Mouse (Mus musculus) central nervous system, embryonic 18 days (tissue): ENCODE results near the gene Fxr2. TPM values are rescaled to one million over a fixed set of nuclear protein-coding genes. Genes with fewer than 3 reads are reported as not detected.

Experiments used
- polyA plus RNA-seq: library from polyadenylated mRNA; depleted of rRNA; stranded (reverse); fragments of >200 nt; gene quantifications from 2 replicates; pipeline ENCODE4 v1.2.3, GENCODE M21; 2012; rRNA removed

Gene Fxr2
- 121 and 125 TPM in 2 replicates for polyA plus RNA-seq

DNA sequence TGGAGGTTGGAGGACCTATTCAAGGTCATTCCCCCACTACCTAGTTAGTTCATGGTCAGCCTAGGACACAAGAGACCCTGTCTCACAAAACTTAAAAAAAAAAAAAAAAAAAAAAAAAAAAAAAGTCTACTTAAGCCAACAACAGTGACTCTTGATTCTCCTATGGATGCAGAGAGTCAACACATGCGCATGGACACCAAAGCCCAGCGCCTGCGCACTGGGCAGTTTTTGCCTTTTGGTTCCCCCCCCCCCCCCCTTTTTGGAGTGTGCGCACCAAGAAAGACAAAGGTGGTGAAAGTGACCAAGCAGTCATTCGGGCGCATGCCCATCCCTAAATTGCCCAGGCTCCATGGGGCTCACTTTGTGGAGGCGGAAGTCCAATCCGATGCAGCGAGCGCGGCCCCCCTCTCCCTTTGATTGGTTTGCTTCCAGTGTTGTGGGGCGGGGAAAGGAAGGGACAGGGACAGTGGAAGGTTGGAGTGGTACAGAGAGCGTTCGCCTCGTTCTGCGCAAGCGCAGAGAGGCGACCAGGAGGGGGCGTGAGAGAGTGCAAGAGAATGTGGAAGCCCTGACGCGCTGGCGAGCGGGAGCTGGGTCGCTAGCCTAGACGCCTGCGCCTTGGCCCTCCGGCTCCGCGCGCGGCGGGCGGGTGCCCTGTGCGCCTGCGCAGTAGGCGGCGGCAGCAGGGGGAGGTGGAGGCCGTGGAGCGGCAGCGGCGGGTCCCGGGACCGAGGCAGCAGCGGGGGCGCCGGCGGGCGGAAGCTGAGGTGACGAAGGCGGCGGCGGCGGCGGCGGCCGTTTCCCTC lies at the start of gene Fxr2:
TSS of gene Fxr2 (plus strand) at position 707 of the 806 bp plus-strand sequence.

GRCm38 (mm10) chr11:69605726-69606490 lies 26.9 kb upstream of the Fxr2 start, which contains the start of gene Atp1b2:
Gene Atp1b2 (minus strand): TSS chr11:69605942.

DNA sequence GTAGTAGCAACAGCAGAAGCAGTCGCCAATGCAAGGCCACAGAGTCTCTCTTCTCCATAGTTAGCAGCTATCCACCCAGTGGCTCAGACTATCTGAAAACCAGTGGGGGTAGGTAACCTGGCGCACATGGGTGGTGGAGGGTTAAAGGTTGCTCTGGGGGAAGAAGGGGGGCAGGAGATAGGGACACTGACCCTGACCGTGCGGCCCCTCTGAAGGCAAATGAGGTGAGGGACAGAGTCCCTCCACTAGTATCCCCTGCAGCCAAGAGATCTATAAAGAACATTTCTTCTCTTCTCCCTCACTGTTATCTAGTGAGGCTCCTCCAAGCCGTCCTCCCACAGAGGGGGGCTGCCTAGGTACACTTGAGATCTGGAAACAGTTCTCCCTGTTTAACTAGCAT lies 15.0 kb upstream of the Fxr2 start, which contains the start of gene Shbg:
TSS of gene Shbg (minus strand) at position 101 of the 400 bp plus-strand sequence.

GRCm38 (mm10) chr11:69621571-69622268 lies 11.1 kb upstream of the Fxr2 start, which contains the start of gene Sat2:
Gene Sat2 (plus strand): TSS chr11:69622024.

DNA sequence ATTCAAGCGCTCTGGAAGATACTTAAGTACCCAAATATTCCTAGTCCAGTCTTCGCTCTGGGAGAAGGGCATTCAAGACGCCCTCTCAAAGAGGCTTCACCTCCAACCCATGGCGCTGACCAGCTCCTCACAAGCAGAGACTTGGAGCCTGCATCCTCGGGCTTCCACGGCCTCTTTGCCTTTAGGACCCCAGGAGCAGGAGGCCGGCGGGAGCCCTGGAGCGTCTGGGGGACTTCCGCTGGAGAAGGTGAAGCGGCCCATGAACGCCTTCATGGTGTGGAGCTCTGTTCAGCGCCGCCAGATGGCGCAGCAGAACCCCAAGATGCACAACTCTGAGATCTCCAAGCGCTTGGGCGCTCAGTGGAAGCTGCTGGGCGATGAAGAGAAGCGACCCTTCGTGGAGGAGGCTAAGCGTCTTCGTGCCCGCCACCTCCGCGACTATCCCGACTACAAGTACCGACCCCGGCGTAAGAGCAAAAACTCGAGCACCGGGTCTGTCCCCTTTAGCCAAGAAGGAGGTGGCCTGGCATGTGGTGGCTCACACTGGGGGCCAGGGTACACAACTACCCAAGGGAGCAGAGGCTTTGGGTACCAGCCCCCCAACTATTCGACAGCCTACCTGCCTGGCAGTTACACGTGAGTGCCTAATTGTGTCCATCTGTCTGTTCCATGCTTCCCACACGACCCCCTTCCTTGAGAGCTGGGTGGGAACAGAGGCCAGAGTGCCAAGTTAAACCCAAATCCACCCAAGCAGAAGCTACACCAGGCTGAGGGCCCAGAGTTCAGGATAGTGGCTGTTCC lies 22.7 kb downstream of the Fxr2 start, which contains the start of gene Sox15:
TSS of gene Sox15 (plus strand) at position 51 of the 801 bp plus-strand sequence.

GRCm38 (mm10) chr11:69662213-69662966 lies 29.6 kb downstream of the Fxr2 start, which contains the start of gene Mpdu1:
Gene Mpdu1 (minus strand): TSS chr11:69662642.

DNA sequence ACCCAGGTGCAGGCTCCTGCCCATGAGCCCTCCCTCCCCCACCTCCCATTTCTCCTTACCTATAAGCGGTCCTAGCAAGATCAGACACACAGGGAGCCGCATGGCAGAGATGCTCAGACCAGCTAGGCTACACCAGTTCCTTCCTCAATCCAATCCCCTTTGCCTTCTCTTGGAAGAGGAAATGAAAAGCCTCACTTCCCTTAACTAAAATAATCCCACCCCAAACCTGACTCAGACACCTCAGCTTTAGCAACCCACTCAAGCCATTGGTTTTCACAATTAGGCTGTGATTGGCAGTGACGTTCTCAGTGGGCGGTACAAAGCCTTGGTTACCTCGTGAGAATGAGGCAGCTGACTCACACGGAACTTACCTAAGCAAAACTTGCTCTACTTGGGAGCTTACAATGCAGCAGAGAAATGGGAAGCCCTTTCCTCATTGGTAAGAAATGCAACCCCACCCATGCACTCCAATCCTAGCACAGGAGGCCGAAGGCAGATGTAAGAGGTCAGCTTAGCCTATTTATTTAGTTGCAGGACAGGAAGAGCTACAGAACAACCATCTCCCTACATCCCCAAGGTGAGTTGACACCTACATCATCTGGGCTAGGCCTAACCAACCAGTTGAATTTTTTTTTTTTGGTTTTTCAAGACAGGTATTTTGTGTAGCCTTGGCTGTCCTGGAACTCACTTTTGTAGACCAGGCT lies 33.3 kb downstream of the Fxr2 start, which contains the start of gene Cd68:
TSS of gene Cd68 (minus strand) at position 193 of the 704 bp plus-strand sequence.

GRCm38 (mm10) chr11:69672211-69672706 lies 39.5 kb downstream of the Fxr2 start, which contains the start of gene Eif4a1:
Gene Eif4a1 (minus strand): TSS chr11:69672423.

GRCm38 (mm10) chr11:69681314-69682208 lies 48.8 kb downstream of the Fxr2 start, which contains the start of gene Senp3:
Gene Senp3 (minus strand): TSS chr11:69682084.

GRCm38 (mm10) chr11:69685526-69686148 lies 52.8 kb downstream of the Fxr2 start, which contains the start of gene Tnfsf13:
Gene Tnfsf13 (minus strand): TSS chr11:69685784.

GRCm38 (mm10) chr11:69695361-69696181 lies 62.8 kb downstream of the Fxr2 start, which contains the start of the genes Tnfsf12 and Tnfsfm13:
Gene Tnfsf12 (minus strand): TSS chr11:69695849.
Gene Tnfsfm13 (minus strand): TSS chr11:69696098.

Other genes starting within 250 kb of the Fxr2 start
- 104 and 131 TPM in 2 replicates for gene Naa38, start 237.5 kb upstream of the Fxr2 start, polyA plus RNA-seq
- gene Cyb5d1, start 237.4 kb upstream of the Fxr2 start, polyA plus RNA-seq: 25.8 and 28.6 TPM in 2 replicates
- gene Tmem88, start 234.8 kb upstream of the Fxr2 start, polyA plus RNA-seq: 4.4 and 5.5 TPM in 2 replicates
- gene Kdm6b, start 219.3 kb upstream of the Fxr2 start, polyA plus RNA-seq: 10.9 and 16.9 TPM in 2 replicates
- 9.3 and 9.5 TPM in 2 replicates for gene Dnah2, start 83.9 kb upstream of the Fxr2 start, polyA plus RNA-seq
- gene Efnb3, start 72.8 kb upstream of the Fxr2 start, polyA plus RNA-seq: 209 and 212 TPM in 2 replicates
- 15.4 and 16.4 TPM in 2 replicates for gene Wrap53, start 52.7 kb upstream of the Fxr2 start, polyA plus RNA-seq
- 63.0 and 69.2 TPM in 2 replicates for gene Trp53, start 52.6 kb upstream of the Fxr2 start, polyA plus RNA-seq
- gene Atp1b2, start 27.0 kb upstream of the Fxr2 start, polyA plus RNA-seq: 95.2 and 95.8 TPM in 2 replicates
- not detected in 2 replicates for gene Shbg, start 15.1 kb upstream of the Fxr2 start, polyA plus RNA-seq
- gene Sat2, start 11.0 kb upstream of the Fxr2 start, polyA plus RNA-seq: 16.5 and 16.9 TPM in 2 replicates
- 0.13 TPM in 1 of 2 replicates, not detected in the other for gene Sox15, start 22.3 kb downstream of the Fxr2 start, polyA plus RNA-seq
- gene Mpdu1, start 29.7 kb downstream of the Fxr2 start, polyA plus RNA-seq: 125 and 127 TPM in 2 replicates
- gene Cd68, start 33.2 kb downstream of the Fxr2 start, polyA plus RNA-seq: 6.1 and 7.5 TPM in 2 replicates
- 887 and 907 TPM in 2 replicates for gene Eif4a1, start 39.4 kb downstream of the Fxr2 start, polyA plus RNA-seq
- 155 and 168 TPM in 2 replicates for gene Senp3, start 49.1 kb downstream of the Fxr2 start, polyA plus RNA-seq
- 0.79 and 1.1 TPM in 2 replicates for gene Tnfsf13, start 52.8 kb downstream of the Fxr2 start, polyA plus RNA-seq
- gene Tnfsf12, start 62.9 kb downstream of the Fxr2 start, polyA plus RNA-seq: 7.0 and 7.1 TPM in 2 replicates
- gene Tnfsfm13, start 63.1 kb downstream of the Fxr2 start, polyA plus RNA-seq: 1.2 and 1.5 TPM in 2 replicates
- 20.4 and 20.9 TPM in 2 replicates for gene Polr2a, start 125.6 kb downstream of the Fxr2 start, polyA plus RNA-seq
- 0.12 and 0.20 TPM in 2 replicates for gene Slc35g3, start 129.0 kb downstream of the Fxr2 start, polyA plus RNA-seq
- 15.8 and 16.1 TPM in 2 replicates for gene Zbtb4, start 132.9 kb downstream of the Fxr2 start, polyA plus RNA-seq
- 1.6 and 5.2 TPM in 2 replicates for gene Chrnb1, start 163.0 kb downstream of the Fxr2 start, polyA plus RNA-seq
- 23.7 and 27.4 TPM in 2 replicates for gene Fgf11, start 168.9 kb downstream of the Fxr2 start, polyA plus RNA-seq
- 0.13 and 0.25 TPM in 2 replicates for gene Tmem102, start 172.6 kb downstream of the Fxr2 start, polyA plus RNA-seq
- not detected in 2 replicates for gene Gm39566, start 182.3 kb downstream of the Fxr2 start, polyA plus RNA-seq
- not detected in 2 replicates for gene Spem2, start 185.5 kb downstream of the Fxr2 start, polyA plus RNA-seq
- 1.3 and 1.5 TPM in 2 replicates for gene Spem1, start 189.2 kb downstream of the Fxr2 start, polyA plus RNA-seq
- 90.2 and 112 TPM in 2 replicates for gene Nlgn2, start 204.8 kb downstream of the Fxr2 start, polyA plus RNA-seq
- gene Tmem256, start 205.5 kb downstream of the Fxr2 start, polyA plus RNA-seq: 232 and 256 TPM in 2 replicates
- gene Plscr3, start 213.4 kb downstream of the Fxr2 start, polyA plus RNA-seq: 73.6 and 80.2 TPM in 2 replicates
- gene Tnk1, start 225.7 kb downstream of the Fxr2 start, polyA plus RNA-seq: 0.04 and 0.18 TPM in 2 replicates
- not detected in 2 replicates for gene Tmem95, start 245.0 kb downstream of the Fxr2 start, polyA plus RNA-seq
- 1.2 TPM in 2 replicates for gene Kctd11, start 248.4 kb downstream of the Fxr2 start, polyA plus RNA-seq